Mouse (Mus musculus): ENCODE measurements around the gene Pskh1.

DNA sequence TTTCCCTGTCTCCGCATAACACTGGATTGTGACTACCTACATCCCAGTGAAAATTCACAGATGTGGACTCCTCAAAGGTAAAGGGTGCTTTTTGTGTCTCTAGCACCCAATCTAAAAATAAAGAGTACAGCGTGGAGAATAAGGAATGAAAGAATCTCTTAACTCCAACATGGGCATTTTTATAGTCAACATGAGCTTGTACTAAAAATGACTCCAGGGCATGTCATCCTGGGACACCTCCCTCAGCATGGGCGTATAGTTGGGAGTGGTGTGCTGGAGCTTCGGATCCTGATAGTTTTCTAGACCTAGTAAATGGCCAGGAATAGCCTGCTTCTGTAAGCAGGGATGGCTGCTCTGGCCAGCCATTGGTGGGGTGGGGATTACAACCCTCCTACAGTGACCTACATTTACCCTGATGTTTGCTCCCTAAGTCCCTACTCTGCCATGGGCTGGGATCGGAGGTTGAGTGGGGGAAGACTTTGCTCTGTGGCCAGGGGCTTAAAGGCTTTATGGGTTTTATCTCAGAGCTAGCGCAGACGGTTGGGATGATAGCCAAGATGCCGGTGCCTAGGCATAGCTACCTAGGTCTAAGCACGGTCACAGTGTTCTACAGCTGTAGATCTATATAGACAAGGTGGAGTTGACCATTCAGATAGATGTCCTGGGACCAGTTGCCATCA lies 2.3 kb upstream of the Pskh1 start:
- TF ChIP-seq CTCF (IDR thresholded peaks at IDR 0.05; ENCODE audit: control insufficient read depth, insufficient read depth, insufficient read length) (no peak), MYOG (IDR thresholded peaks at IDR 0.05; ENCODE audit: control insufficient read depth, extremely low read depth, insufficient read length) (no peak), MAX (IDR thresholded peaks at IDR 0.05) (no peak), MYOD1 (IDR thresholded peaks at IDR 0.05; ENCODE audit: control insufficient read depth, insufficient read length, low read depth) (no peak)
